Mouse (Mus musculus) hindbrain, embryonic 14.5 days (tissue): ENCODE data around the gene Gm9817. TPM values are rescaled to one million over a fixed set of nuclear protein-coding genes. Genes with fewer than 3 reads are reported as not detected.

Source experiments
- ATAC-seq: fragments of 200-750 bp; cut with Nextera tagmentation; 2 replicates; pipeline ENCODE4 v1.8.0; 2017; ENCODE audit warnings: moderate number of reproducible peaks, mild to moderate bottlenecking, moderate TSS enrichment, moderate library complexity; ENCODE audit not compliant: low FRiP score
- DNase-seq: peaks from one replicate; pipeline ENCODE4 v3.0.0-alpha.2; 2015; ENCODE audit warnings: low spot score
- H3K27ac ChIP-seq: fragments of 300-500 bp; sonication (generic); 2 replicates; pipeline ENCODE4 v1.5.1; 2014; ENCODE audit warnings: mild to moderate bottlenecking, moderate library complexity
- H3K27me3 ChIP-seq: fragments of 300-500 bp; sonication (generic); 2 replicates; pipeline ENCODE4 v1.6.1; 2014; ENCODE audit warnings: mild to moderate bottlenecking, low read length, mixed read lengths; ENCODE audit not compliant: control insufficient read depth, insufficient read depth
- H3K36me3 ChIP-seq: fragments of 300-500 bp; sonication (generic); replicated peaks from 2 replicates; pipeline ENCODE4 v1.6.1; 2014; ENCODE audit not compliant: control insufficient read depth, insufficient read depth
- H3K4me1 ChIP-seq: fragments of 300-500 bp; sonication (generic); replicated peaks from 2 replicates; pipeline ENCODE4 v1.6.1; 2014; ENCODE audit warnings: antibody characterized with exemption, low read length, mixed read lengths; ENCODE audit not compliant: control insufficient read depth, insufficient read depth
- H3K4me2 ChIP-seq: fragments of 300-500 bp; sonication (generic); replicated peaks from 2 replicates; pipeline ENCODE4 v1.6.1; 2014; ENCODE audit warnings: mild to moderate bottlenecking, moderate library complexity
- H3K4me3 ChIP-seq: fragments of 300-500 bp; sonication (generic); replicated peaks from 2 replicates; pipeline ENCODE4 v1.5.1; 2014; ENCODE audit warnings: mild to moderate bottlenecking, low read length
- H3K9ac ChIP-seq: fragments of 300-500 bp; sonication (generic); 2 replicates; pipeline ENCODE4 v1.6.1; 2014
- H3K9me3 ChIP-seq: fragments of 300-500 bp; sonication (generic); 2 replicates; pipeline ENCODE4 v1.6.1; 2016; ENCODE audit warnings: low read length; ENCODE audit not compliant: control insufficient read depth
- WGBS: fragments of 180-500 bp; shearing (Covaris S2); extraction: QIAGEN DNeasy Blood & Tissue Kit; methylation state at CpG from one replicate; pipeline ENCODE4 v1.1.7; 2014; 5-methylcytosine and 5-hydroxymethylcytosine counted together
- polyA plus RNA-seq: library from polyadenylated mRNA; unstranded; fragments of >200 nt; fragmentation: Nextera tagmentation; extraction: Ambion mirVana; gene quantifications from 2 replicates; pipeline ENCODE4 v1.2.1, GENCODE M21; 2014

Gm9817 gene
- polyA plus RNA-seq, 1 experiment from 2014 or later, result not detected

- Histone ChIP-seq H3K4me2 (no peak overlapping the region), H3K9ac (no peak overlapping the region), H3K36me3 (no peaks in the 10 kb centered on the region), H3K27me3 (0 out of 2 replicates have a peak, but pooled peaks cover 5% of the 10 kb centered on the region), H3K4me3 (no peak overlapping the region), H3K27ac (no peak overlapping the region), H3K9me3 (peaks cover 6% of the 10 kb centered on the region; the same call in 1 of the 2 replicates), H3K4me1 (no peaks in the 10 kb centered on the region)
- DNase-seq, result no peak
- ATAC-seq, result no peak
- 93% methylated on average over 2 of the region's 2 CpGs for WGBS
These were observed 2.8 kb upstream of the Gm9817 start for GRCm38 (mm10) chr13:45075715-45076114.

DNA sequence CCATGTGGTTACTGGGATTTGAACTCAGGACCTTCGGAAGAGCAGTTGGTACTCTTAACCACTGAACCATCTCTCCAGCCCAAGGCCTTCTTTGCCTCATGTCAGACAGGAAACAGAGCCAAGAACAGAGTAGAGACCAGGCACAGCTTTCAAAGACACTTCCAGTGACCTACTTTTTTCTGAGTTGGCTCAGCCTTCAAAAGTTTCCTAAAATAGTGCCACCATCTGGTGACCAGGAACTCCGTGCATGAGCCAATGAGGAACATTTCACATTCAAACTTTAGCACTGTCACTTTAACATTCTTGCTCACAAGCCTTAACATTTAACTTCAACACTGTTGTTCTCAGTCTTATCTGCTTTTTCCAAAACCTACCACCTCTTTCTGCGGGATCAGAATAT is 2.3 kb downstream of the Gm9817 start:
- DNase-seq (no peak), ATAC-seq (no peak)
- H3K27ac ChIP-seq, result no peak overlapping the region
- 0 out of 2 replicates have a peak, but pooled peaks cover 5% of the 10 kb centered on the region for H3K27me3 ChIP-seq
- no peaks in the 10 kb centered on the region for H3K36me3 ChIP-seq
- WGBS, result over 99% methylated on average over 3 of the region's 3 CpGs
- peaks cover 6% of the 10 kb centered on the region; the same call in 1 of the 2 replicates for H3K9me3 ChIP-seq
- H3K4me1 ChIP-seq, result no peaks in the 10 kb centered on the region
- no peak overlapping the region for H3K4me3 ChIP-seq
- no peak overlapping the region for H3K4me2 ChIP-seq
- no peak overlapping the region for H3K9ac ChIP-seq

GRCm38 (mm10) chr13:45083696-45084095 is 5.2 kb downstream of the Gm9817 start:
- Histone ChIP-seq H3K4me3 (no peak overlapping the region), H3K36me3 (no peaks in the 10 kb centered on the region), H3K4me1 (no peaks in the 10 kb centered on the region), H3K9ac (no peak overlapping the region), H3K27ac (no peak overlapping the region), H3K4me2 (no peak overlapping the region), H3K27me3 (0 out of 2 replicates have a peak, but pooled peaks cover 5% of the 10 kb centered on the region), H3K9me3 (peaks cover 6% of the 10 kb centered on the region; the same call in 1 of the 2 replicates)
- WGBS, result 21% methylated on average over 5 of the region's 5 CpGs
- peak; percentile 53 for DNase-seq
- ATAC-seq, result no peak

DNA sequence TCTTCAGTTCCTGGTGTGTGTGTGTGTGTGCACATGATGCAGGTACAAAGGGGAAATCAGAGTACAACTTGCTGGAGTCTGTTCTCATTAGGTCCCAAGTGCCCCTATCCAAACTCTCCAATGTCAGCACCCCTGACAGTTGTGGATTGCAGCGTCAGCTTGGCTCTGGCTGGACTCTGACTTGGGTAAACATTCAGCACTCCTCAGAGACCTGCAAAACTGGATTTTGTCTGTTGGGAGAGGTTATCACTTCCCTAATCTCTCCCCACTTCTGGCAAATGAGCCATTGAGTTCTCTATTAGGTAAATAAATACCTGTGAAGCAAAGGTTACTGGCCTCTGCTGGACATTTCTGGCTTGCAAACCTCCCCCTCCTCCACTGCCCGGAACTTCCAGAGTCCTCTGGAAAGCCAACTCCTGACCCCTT is 10.3 kb downstream of the Gm9817 start:
- Histone ChIP-seq H3K9me3 (no peaks in the 10 kb centered on the region), H3K27ac (no peak overlapping the region), H3K4me3 (no peak overlapping the region), H3K4me1 (no peaks in the 10 kb centered on the region), H3K36me3 (no peaks in the 10 kb centered on the region), H3K9ac (no peak overlapping the region), H3K4me2 (no peak overlapping the region), H3K27me3 (no peaks in the 10 kb centered on the region)
- ATAC-seq (no peak), DNase-seq (no peak)
- 63% methylated on average over 2 of the region's 2 CpGs for WGBS

- 83% methylated on average over 13 of the region's 13 CpGs for WGBS
- DNase-seq (no peak), ATAC-seq (no peak)
These were observed 11.4 kb downstream of the Gm9817 start for GRCm38 (mm10) chr13:45089846-45090245.

DNA sequence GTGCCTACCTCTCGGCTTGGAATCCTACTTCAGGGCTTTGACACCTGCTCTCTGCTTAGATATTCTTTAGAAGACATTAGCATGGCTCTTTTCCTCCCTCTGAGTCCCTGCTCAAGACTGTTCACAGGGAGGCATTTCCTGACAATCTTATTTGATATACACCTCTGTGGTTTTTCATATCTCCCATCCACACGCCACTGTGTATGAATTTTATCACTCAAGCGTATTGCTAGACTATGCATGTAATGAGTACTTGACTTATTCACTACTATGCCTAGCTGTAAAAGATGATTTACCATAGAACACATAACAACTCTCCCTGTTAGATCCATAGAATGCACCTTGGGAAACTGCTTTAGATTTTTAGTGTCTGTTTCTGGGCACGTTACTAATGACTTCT is 14.3 kb downstream of the Gm9817 start:
- 91% methylated on average over 4 of the region's 4 CpGs for WGBS
- Histone ChIP-seq H3K27me3 (no peaks in the 10 kb centered on the region), H3K4me1 (no peaks in the 10 kb centered on the region), H3K9ac (no peak overlapping the region), H3K36me3 (no peaks in the 10 kb centered on the region), H3K9me3 (no peaks in the 10 kb centered on the region), H3K4me3 (no peak overlapping the region), H3K27ac (no peak overlapping the region), H3K4me2 (no peak overlapping the region)
- no peak for ATAC-seq
- no peak for DNase-seq

More at GRCm38 (mm10) chr13:45089846-45090245, 11.4 kb downstream of the Gm9817 start:
- H3K9me3 ChIP-seq, result no peaks in the 10 kb centered on the region
- H3K27me3 ChIP-seq, result no peaks in the 10 kb centered on the region
- H3K36me3 ChIP-seq, result no peaks in the 10 kb centered on the region
- no peaks in the 10 kb centered on the region for H3K4me1 ChIP-seq
- H3K9ac ChIP-seq, result no peak overlapping the region
- H3K4me2 ChIP-seq, result no peak overlapping the region
- no peak overlapping the region for H3K4me3 ChIP-seq
- no peak overlapping the region for H3K27ac ChIP-seq

DNA sequence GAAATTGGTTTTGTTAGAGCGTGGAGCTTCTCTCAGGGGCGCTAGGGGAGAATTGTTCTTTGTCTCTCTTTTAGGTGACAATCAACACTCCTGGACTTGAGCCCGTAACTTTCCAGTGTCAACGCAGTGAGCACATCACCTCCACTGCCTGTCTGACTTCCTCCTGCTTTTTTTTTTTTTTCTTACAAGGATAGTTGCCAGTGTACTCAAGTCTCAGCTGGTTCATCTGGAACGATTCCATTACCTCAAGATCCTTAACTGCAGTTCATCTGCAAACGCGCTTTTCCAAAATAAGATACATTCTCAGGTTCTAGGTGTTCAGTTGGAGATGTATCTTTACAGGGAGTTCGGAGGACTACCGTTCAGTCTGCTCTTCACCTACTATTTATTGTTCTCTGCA is 16.5 kb downstream of the Gm9817 start:
- Histone ChIP-seq H3K27ac (no peak overlapping the region), H3K4me1 (no peaks in the 10 kb centered on the region), H3K4me3 (no peak overlapping the region), H3K4me2 (no peak overlapping the region), H3K9ac (no peak overlapping the region), H3K9me3 (no peaks in the 10 kb centered on the region), H3K27me3 (no peaks in the 10 kb centered on the region), H3K36me3 (no peaks in the 10 kb centered on the region)
- DNase-seq (no peak), ATAC-seq (no peak)
- WGBS, result 88% methylated on average over 9 of the region's 9 CpGs

- DNase-seq (no peak), ATAC-seq (no peak)
- no peak overlapping the region for H3K4me3 ChIP-seq
- H3K4me2 ChIP-seq, result no peak overlapping the region
- H3K9me3 ChIP-seq, result no peaks in the 10 kb centered on the region
- H3K9ac ChIP-seq, result no peak overlapping the region
- WGBS, result 81% methylated on average over 10 of the region's 10 CpGs
- H3K27ac ChIP-seq, result no peak overlapping the region
- H3K27me3 ChIP-seq, result no peaks in the 10 kb centered on the region
- H3K36me3 ChIP-seq, result no peaks in the 10 kb centered on the region
- no peaks in the 10 kb centered on the region for H3K4me1 ChIP-seq
These were observed 21.2 kb downstream of the Gm9817 start for GRCm38 (mm10) chr13:45099582-45100229.

DNA sequence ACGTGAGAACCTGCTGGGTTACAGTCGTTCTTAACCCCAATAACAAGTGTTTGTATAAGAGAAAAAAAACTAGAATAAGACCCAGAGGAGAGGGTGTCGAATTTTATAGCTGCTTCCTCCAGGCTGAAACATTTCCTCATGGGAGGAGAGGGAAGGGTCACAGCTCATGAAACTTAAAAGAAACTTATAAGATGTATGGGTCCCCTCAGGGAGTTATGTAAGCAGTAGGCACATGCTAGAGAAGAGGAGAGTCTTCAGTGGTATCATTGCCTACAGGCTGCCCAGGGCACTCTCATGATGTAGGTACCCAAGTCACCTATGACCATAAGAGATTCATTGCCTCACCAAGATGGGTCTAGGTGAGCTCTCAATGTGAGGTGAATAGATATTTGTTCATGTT is 28.0 kb downstream of the Gm9817 start:
- WGBS, result 80% methylated on average over 3 of the region's 3 CpGs
- no peaks in the 10 kb centered on the region for H3K27me3 ChIP-seq
- no peaks in the 10 kb centered on the region for H3K9me3 ChIP-seq

More for the DNA sequence above, 28.0 kb downstream of the Gm9817 start:
- no peak overlapping the region for H3K27ac ChIP-seq
- no peak overlapping the region for H3K4me3 ChIP-seq
- no peak for ATAC-seq
- no peaks in the 10 kb centered on the region for H3K36me3 ChIP-seq
- no peaks in the 10 kb centered on the region for H3K4me1 ChIP-seq
- no peak overlapping the region for H3K4me2 ChIP-seq
- DNase-seq, result no peak
- no peak overlapping the region for H3K9ac ChIP-seq
